Mouse (Mus musculus): ENCODE data around the gene Frmd4b.
A peak's percentile ranks its signal among the peaks of the same experiment; 100 is the strongest.

DNA sequence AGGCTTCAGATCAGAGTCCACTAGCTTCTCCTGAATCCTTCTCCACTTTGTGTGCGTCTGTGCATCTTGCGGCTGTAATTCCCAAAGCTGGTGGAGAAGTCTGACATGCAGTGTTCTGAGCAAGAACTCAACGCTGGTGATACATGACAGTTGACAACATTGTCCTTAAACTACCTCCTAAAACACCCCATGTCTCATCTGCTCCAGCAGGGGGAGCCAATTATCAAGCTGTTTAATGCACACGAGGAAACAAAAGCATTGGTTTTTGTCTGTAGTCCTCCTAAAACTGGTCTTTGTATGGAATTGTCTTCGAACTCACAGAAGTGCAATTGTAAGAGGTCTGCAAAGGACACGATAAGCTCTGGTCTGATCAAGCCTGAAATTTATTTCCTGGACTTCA is 366.4 kb downstream of the Frmd4b start:
- no peak for TF ChIP-seq POLR2A (IDR thresholded peaks at IDR 0.05; ENCODE audit: low read depth, low read length)
- TF ChIP-seq CTCF (IDR thresholded peaks at IDR 0.05; ENCODE audit: extremely low read depth, insufficient read depth, insufficient read length, insufficient replicate concordance), result peak; percentile 39; the same call in 1 of the 2 replicates
